Mouse (Mus musculus): ENCODE results near the gene Sv2a. TPM values are rescaled to one million over a fixed set of nuclear protein-coding genes. Genes with fewer than 3 reads are reported as not detected.

Sv2a gene
- polyA plus RNA-seq, 1 experiment from 2014 or later = 12.3 TPM

DNA sequence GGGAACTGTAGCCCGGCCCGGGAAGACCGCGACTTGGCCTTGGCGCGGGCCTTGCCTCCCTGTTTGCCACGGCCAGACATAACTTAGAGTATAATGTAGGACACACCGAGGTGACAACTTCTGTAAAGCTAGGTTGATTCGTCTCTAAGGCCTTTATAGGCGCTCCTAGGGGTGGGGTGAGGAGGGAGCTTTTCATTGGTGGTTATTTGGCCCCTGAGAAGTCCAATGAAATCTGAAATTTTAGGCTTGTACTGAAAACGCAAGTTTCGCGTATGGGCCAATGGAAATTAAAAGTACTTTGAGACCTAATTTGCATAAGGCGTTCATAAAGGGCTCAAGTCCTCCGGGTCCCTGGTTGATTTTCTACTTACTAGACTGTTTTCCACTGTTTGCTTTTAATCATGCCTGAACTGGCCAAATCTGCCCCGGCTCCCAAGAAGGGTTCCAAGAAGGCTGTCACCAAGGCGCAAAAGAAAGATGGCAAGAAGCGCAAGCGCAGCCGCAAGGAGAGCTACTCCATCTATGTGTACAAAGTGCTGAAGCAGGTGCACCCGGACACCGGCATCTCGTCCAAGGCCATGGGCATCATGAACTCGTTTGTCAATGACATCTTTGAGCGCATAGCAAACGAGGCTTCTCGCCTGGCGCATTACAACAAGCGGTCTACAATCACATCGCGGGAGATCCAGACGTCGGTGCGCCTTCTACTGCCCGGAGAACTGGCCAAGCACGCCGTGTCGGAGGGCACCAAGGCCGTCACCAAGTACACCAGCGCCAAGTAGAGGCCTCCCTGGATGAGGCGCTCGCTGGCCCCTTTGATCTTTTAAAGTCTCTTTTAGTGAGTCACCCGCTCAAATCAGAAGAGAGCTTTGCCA is 40.1 kb downstream of the Sv2a start, which contains the start of the genes Hist2h2ac and Hist2h2be:
Gene Hist2h2ac, minus strand, starts transcription at position 116 of the 875 bp plus-strand sequence.
Gene Hist2h2be, plus strand, starts transcription at position 355 of the 875 bp plus-strand sequence.
- Histone ChIP-seq H3K27me3 (ENCODE audit: control insufficient read depth, insufficient read depth, low read length) (no peaks in the 10 kb centered on the region), H3K4me3 (ENCODE audit: low read depth, low read length) (peak within 1 kb of the TSS; percentile 66), H3K27ac (ENCODE audit: low read depth, low read length) (peak within 1 kb of the TSS; percentile 99), H3K36me3 (ENCODE audit: control insufficient read depth, insufficient read depth, low read length) (no peaks in the 10 kb centered on the region), H3K9ac (ENCODE audit: low read depth, low read length) (peak within 1 kb of the TSS; percentile 97), H3K4me1 (ENCODE audit: control insufficient read depth, insufficient read depth, low read length) (peaks cover 28% of the 10 kb centered on the region), H3K9me3 (replicated peaks; ENCODE audit: control insufficient read depth, low read length) (no peaks in the 10 kb centered on the region), H3K4me2 (peak within 1 kb of the TSS; percentile 67)
- peak; percentile 85 for ATAC-seq (replicated peaks; ENCODE audit: insufficient number of reproducible peaks, low FRiP score, low TSS enrichment)
- WGBS (ENCODE audit: insufficient replicate concordance) = under 1% methylated on average over 43 of the region's 43 CpGs

DNA sequence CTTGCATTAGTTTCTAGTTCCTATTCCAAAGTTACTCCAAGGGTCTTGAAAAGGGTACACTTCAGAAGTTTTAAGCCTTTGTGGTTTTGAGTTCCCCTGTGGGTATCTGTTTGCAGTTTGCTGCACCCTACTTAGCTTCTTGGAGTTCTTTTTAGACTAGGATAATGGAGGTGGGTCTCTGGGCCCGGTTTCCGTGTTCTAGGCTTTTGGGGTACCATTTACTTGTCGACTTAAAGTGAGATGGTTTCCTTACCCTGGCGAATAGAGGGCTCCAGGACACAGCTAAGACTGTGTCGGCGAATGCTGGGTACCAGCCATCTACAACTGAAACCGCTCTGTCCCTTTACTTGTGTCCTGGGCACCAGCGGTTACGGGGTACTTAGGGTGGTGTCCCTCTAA is 40.7 kb downstream of the Sv2a start:
- H3K27ac ChIP-seq (ENCODE audit: low read depth, low read length) = peak overlapping the region; percentile 99
- no peak for ATAC-seq (replicated peaks; ENCODE audit: insufficient number of reproducible peaks, low FRiP score, low TSS enrichment)
- H3K9ac ChIP-seq (ENCODE audit: low read depth, low read length) = peak overlapping the region; percentile 97
- H3K27me3 ChIP-seq (ENCODE audit: control insufficient read depth, insufficient read depth, low read length) = no peaks in the 10 kb centered on the region
- peak overlapping the region; percentile 67 for H3K4me2 ChIP-seq
- peaks cover 31% of the 10 kb centered on the region for H3K4me1 ChIP-seq (ENCODE audit: control insufficient read depth, insufficient read depth, low read length)
- 35% methylated on average over 9 of the region's 9 CpGs for WGBS (ENCODE audit: insufficient replicate concordance)
- H3K4me3 ChIP-seq (ENCODE audit: low read depth, low read length) = peak overlapping the region; percentile 66
- no peaks in the 10 kb centered on the region for H3K36me3 ChIP-seq (ENCODE audit: control insufficient read depth, insufficient read depth, low read length)
- H3K9me3 ChIP-seq (replicated peaks; ENCODE audit: control insufficient read depth, low read length) = no peaks in the 10 kb centered on the region

GRCm38 (mm10) chr3:96222774-96223173 is 41.8 kb downstream of the Sv2a start:
- Histone ChIP-seq H3K27me3 (ENCODE audit: control insufficient read depth, insufficient read depth, low read length) (no peaks in the 10 kb centered on the region), H3K4me3 (ENCODE audit: low read depth, low read length) (no peak overlapping the region)

DNA sequence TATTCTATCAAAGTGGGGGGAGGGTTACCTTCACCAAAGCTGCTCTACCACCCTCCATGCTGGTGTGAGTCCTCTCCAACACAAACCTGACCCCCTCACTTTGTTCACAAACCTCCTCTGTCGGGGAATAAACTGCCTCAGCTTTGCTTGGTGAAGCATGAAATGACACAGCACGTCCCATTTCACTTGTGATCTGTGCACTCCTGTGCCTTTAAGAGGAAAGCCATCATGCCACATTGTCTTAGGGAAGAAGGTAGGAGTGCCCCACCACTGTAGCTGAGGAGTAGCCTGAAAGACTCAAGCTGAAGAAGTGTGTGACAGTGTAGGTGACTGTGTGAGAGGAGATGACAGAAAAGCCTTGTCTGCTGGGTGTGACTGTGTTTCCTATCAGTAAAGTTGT is 44.5 kb downstream of the Sv2a start:
- ATAC-seq (replicated peaks; ENCODE audit: insufficient number of reproducible peaks, low FRiP score, low TSS enrichment) = no peak
- no peaks in the 10 kb centered on the region for H3K27me3 ChIP-seq (ENCODE audit: control insufficient read depth, insufficient read depth, low read length)

More at GRCm38 (mm10) chr3:96222774-96223173, 41.8 kb downstream of the Sv2a start:
- 93% methylated on average over 4 of the region's 4 CpGs for WGBS (ENCODE audit: insufficient replicate concordance)
- H3K36me3 ChIP-seq (ENCODE audit: control insufficient read depth, insufficient read depth, low read length) = no peaks in the 10 kb centered on the region
- H3K9ac ChIP-seq (ENCODE audit: low read depth, low read length) = no peak overlapping the region
- no peak for ATAC-seq (replicated peaks; ENCODE audit: insufficient number of reproducible peaks, low FRiP score, low TSS enrichment)
- H3K27ac ChIP-seq (ENCODE audit: low read depth, low read length) = no peak overlapping the region
- H3K4me1 ChIP-seq (ENCODE audit: control insufficient read depth, insufficient read depth, low read length) = peaks cover 31% of the 10 kb centered on the region
- H3K4me2 ChIP-seq = peak overlapping the region; percentile 67; the same call in 1 of the 2 replicates
- no peaks in the 10 kb centered on the region for H3K9me3 ChIP-seq (replicated peaks; ENCODE audit: control insufficient read depth, low read length)

DNA sequence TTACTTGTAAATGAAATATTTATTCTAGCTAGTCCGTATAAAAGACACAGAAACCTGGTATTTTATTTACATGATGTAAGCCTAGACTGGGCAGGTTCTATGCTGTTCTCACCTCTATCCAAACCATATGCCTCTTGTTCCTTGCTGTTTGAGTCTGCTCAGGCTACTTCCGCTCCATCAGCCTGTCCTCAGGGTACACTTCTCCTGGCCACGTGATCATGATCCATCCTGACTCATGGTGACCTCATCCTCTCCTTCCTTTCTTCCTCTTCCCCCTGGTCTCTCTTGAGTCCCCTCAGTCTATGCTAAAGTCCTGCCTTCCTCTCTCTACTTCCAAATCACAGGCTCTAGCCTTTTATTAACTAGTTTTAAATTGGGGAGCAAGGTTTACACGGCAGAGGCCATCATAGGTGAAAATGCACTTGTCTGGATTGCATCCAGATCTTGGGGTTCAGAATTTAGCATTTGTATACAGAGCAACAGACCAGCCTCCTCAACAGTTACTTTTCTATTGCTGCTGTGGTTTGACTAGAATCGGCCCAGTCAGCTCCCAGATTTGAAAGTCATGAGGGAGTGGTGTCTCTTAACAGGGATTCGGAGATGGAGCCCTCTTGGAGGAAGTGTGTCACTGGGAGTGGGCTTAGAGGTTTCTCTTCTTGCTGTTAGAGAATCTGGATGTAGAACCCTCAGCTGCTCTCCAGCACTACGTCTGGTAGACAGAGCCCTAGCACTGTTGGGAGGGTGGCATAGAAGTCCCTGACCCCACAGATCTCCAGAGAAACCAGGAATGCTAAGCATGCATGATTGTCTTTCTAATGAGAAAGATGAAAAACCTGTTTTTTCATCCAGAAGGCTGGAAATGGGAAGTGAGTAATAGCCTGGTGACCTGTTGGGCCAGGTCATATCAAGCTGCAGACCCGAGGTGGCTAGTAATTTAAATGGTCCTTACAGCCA is 46.0 kb downstream of the Sv2a start:
- ATAC-seq (replicated peaks; ENCODE audit: insufficient number of reproducible peaks, low FRiP score, low TSS enrichment) = peak; percentile 45; the same call in 1 of the 2 replicates
- H3K9ac ChIP-seq (ENCODE audit: low read depth, low read length) = no peak overlapping the region
- H3K9me3 ChIP-seq (replicated peaks; ENCODE audit: control insufficient read depth, low read length) = no peaks in the 10 kb centered on the region
- no peaks in the 10 kb centered on the region for H3K27me3 ChIP-seq (ENCODE audit: control insufficient read depth, insufficient read depth, low read length)
- no peak overlapping the region for H3K27ac ChIP-seq (ENCODE audit: low read depth, low read length)
- H3K4me3 ChIP-seq (ENCODE audit: low read depth, low read length) = no peak overlapping the region
- peaks cover 20% of the 10 kb centered on the region for H3K4me1 ChIP-seq (ENCODE audit: control insufficient read depth, insufficient read depth, low read length)
- H3K4me2 ChIP-seq = no peak overlapping the region
- WGBS (ENCODE audit: insufficient replicate concordance) = 67% methylated on average over 8 of the region's 8 CpGs
- no peaks in the 10 kb centered on the region for H3K36me3 ChIP-seq (ENCODE audit: control insufficient read depth, insufficient read depth, low read length)

More for the DNA sequence above, 44.5 kb downstream of the Sv2a start:
- Histone ChIP-seq H3K9ac (ENCODE audit: low read depth, low read length) (0 out of 2 replicates have a peak overlapping the region, but pooled peaks have one; percentile 28), H3K4me1 (ENCODE audit: control insufficient read depth, insufficient read depth, low read length) (peaks cover 25% of the 10 kb centered on the region), H3K9me3 (replicated peaks; ENCODE audit: control insufficient read depth, low read length) (no peaks in the 10 kb centered on the region), H3K27ac (ENCODE audit: low read depth, low read length) (peak overlapping the region; percentile 46; the same call in 1 of the 2 replicates), H3K36me3 (ENCODE audit: control insufficient read depth, insufficient read depth, low read length) (no peaks in the 10 kb centered on the region), H3K4me3 (ENCODE audit: low read depth, low read length) (no peak overlapping the region), H3K4me2 (no peak overlapping the region; the same call in 1 of the 2 replicates)
- 48% methylated on average over 2 of the region's 2 CpGs for WGBS (ENCODE audit: insufficient replicate concordance)

GRCm38 (mm10) chr3:96228828-96229227 is 47.9 kb downstream of the Sv2a start:
- Histone ChIP-seq H3K9ac (ENCODE audit: low read depth, low read length) (no peak overlapping the region), H3K4me1 (ENCODE audit: control insufficient read depth, insufficient read depth, low read length) (peaks cover 14% of the 10 kb centered on the region), H3K4me2 (no peak overlapping the region), H3K4me3 (ENCODE audit: low read depth, low read length) (no peak overlapping the region), H3K27ac (ENCODE audit: low read depth, low read length) (no peak overlapping the region), H3K27me3 (ENCODE audit: control insufficient read depth, insufficient read depth, low read length) (no peaks in the 10 kb centered on the region), H3K36me3 (ENCODE audit: control insufficient read depth, insufficient read depth, low read length) (no peaks in the 10 kb centered on the region), H3K9me3 (replicated peaks; ENCODE audit: control insufficient read depth, low read length) (no peaks in the 10 kb centered on the region)
- WGBS (ENCODE audit: insufficient replicate concordance) = 58% methylated on average over 2 of the region's 2 CpGs
- ATAC-seq (replicated peaks; ENCODE audit: insufficient number of reproducible peaks, low FRiP score, low TSS enrichment) = no peak

GRCm38 (mm10) chr3:96230404-96230803 is 49.5 kb downstream of the Sv2a start:
- no peak overlapping the region for H3K4me2 ChIP-seq
- no peak for ATAC-seq (replicated peaks; ENCODE audit: insufficient number of reproducible peaks, low FRiP score, low TSS enrichment)
- no peak overlapping the region for H3K4me3 ChIP-seq (ENCODE audit: low read depth, low read length)
- H3K27me3 ChIP-seq (ENCODE audit: control insufficient read depth, insufficient read depth, low read length) = no peaks in the 10 kb centered on the region
- H3K4me1 ChIP-seq (ENCODE audit: control insufficient read depth, insufficient read depth, low read length) = peaks cover 7% of the 10 kb centered on the region
- H3K9ac ChIP-seq (ENCODE audit: low read depth, low read length) = no peak overlapping the region
- H3K36me3 ChIP-seq (ENCODE audit: control insufficient read depth, insufficient read depth, low read length) = no peaks in the 10 kb centered on the region
- H3K27ac ChIP-seq (ENCODE audit: low read depth, low read length) = no peak overlapping the region
- no peaks in the 10 kb centered on the region for H3K9me3 ChIP-seq (replicated peaks; ENCODE audit: control insufficient read depth, low read length)
- 75% methylated on average over 2 of the region's 2 CpGs for WGBS (ENCODE audit: insufficient replicate concordance)
